Mouse (Mus musculus) kidney, adult 11 months (tissue): ENCODE data around the gene Ldlrad3.
A peak's percentile ranks its signal among the peaks of the same experiment; 100 is the strongest.

Source experiments
- DNase-seq: peaks from one replicate; pipeline ENCODE4 v3.0.0; 2022

The Ldlrad3 gene

GRCm38 (mm10) chr2:101950716-101951520 lies 235.3 kb downstream of the Ldlrad3 start:
- no peak for DNase-seq

- DNase-seq = no peak
Measured at GRCm38 (mm10) chr2:101935006-101935405, 251.2 kb downstream of the Ldlrad3 start.

- DNase-seq = no peak
Measured at GRCm38 (mm10) chr2:101933301-101933700, 252.9 kb downstream of the Ldlrad3 start.

GRCm38 (mm10) chr2:101932169-101932936 lies 253.8 kb downstream of the Ldlrad3 start:
- DNase-seq = peak; percentile 39

- DNase-seq = no peak
Measured at GRCm38 (mm10) chr2:101925591-101926188, 260.5 kb downstream of the Ldlrad3 start.

- no peak for DNase-seq
Measured at GRCm38 (mm10) chr2:101925183-101925582, 261.0 kb downstream of the Ldlrad3 start.

GRCm38 (mm10) chr2:101923181-101923580 lies 263.0 kb downstream of the Ldlrad3 start:
- peak; percentile 83 for DNase-seq

GRCm38 (mm10) chr2:101922302-101922701 lies 263.9 kb downstream of the Ldlrad3 start:
- no peak for DNase-seq

- DNase-seq = no peak
Measured at GRCm38 (mm10) chr2:101920136-101920554, 266.0 kb downstream of the Ldlrad3 start.

GRCm38 (mm10) chr2:101918518-101918917 lies 267.7 kb downstream of the Ldlrad3 start:
- no peak for DNase-seq

GRCm38 (mm10) chr2:101909326-101910080 lies 276.7 kb downstream of the Ldlrad3 start:
- DNase-seq = no peak

- no peak for DNase-seq
Measured at GRCm38 (mm10) chr2:101908773-101909172, 277.4 kb downstream of the Ldlrad3 start.

- DNase-seq = no peak
Measured at GRCm38 (mm10) chr2:101907386-101908022, 278.7 kb downstream of the Ldlrad3 start.

GRCm38 (mm10) chr2:101906379-101906690 lies 279.9 kb downstream of the Ldlrad3 start:
- no peak for DNase-seq

GRCm38 (mm10) chr2:101905534-101906378 lies 280.4 kb downstream of the Ldlrad3 start:
- DNase-seq = peak; percentile 77

- no peak for DNase-seq
Measured at GRCm38 (mm10) chr2:101902196-101902595, 284.0 kb downstream of the Ldlrad3 start.
